Mouse (Mus musculus) neural tube, postnatal 0 days (tissue): ENCODE measurements around the gene Swap70. TPM values are rescaled to one million over a fixed set of nuclear protein-coding genes. Genes with fewer than 3 reads are reported as not detected.

ENCODE experiments used
- polyA plus RNA-seq: library from polyadenylated mRNA; unstranded; fragments of >200 nt; fragmentation: Nextera tagmentation; extraction: Ambion mirVana; gene quantifications from 2 replicates; pipeline ENCODE4 v1.2.1, GENCODE M21; 2015

Swap70 gene
- 11.5 and 13.4 TPM in 2 replicates for polyA plus RNA-seq

DNA sequence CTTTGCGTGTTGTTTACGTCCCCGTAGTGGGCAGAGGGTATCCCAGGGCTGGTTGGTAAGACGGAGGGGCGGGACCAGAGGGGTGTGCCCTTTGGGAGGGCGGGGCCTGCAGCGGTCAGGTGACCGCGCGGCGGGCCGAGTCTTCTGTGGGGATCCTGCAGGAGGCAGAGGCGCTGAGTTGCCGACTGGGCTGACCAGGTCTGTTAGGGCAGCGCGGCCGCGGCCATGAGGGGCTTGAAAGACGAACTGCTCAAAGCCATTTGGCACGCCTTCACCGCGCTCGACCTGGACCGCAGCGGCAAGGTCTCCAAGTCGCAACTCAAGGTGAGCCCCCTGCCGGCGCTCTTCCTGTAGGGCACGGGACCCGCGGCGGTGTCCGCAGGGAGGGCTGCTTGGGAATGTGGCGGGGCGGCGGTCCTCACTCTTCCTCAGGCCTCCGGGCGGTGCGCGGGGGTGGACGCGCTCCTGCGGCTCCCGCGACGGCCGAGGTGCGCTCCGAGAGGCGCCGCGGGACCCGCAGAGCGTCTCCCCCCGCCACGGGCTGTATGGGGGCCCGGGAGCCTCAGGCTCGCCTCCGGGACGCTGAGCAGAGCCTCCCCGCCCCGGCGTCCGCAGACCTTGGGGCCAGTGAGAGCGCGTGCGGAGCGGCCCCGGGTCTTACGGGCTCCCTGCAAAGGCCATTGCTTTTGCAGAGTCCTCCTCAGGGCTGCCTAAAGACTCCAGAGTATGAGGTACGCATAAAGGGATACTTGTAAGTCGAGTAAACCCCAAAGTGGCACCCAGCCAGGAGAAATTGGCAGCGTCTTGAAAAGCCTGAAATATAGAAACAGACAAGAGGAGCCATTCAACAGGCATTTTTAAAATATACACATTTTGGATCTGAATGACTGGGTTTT, at the start of gene Swap70:
Gene Swap70, plus strand, starts transcription at position 126 of the 896 bp plus-strand sequence.

Other genes starting within 250 kb of the Swap70 start
- gene Tmem41b, start 234.8 kb upstream of the Swap70 start, polyA plus RNA-seq: 60.9 and 71.7 TPM in 2 replicates
- gene Ipo7, start 203.4 kb upstream of the Swap70 start, polyA plus RNA-seq: 25.8 and 28.8 TPM in 2 replicates
- gene Zfp143, start 160.5 kb upstream of the Swap70 start, polyA plus RNA-seq: 6.6 and 6.8 TPM in 2 replicates
- gene Wee1, start 99.7 kb upstream of the Swap70 start, polyA plus RNA-seq: 5.2 and 5.7 TPM in 2 replicates